Mouse (Mus musculus) embryonic facial prominence, embryonic 13.5 days (tissue): ENCODE results near the gene Ucp3. TPM values are rescaled to one million over a fixed set of nuclear protein-coding genes. Genes with fewer than 3 reads are reported as not detected.
"Not testable (repeated sequence)": the region's sequence is repeated elsewhere in the genome, so short reads cannot be mapped to it uniquely, and the experiment has no call there.

Source experiments
- ATAC-seq: fragments of 200-750 bp; cut with Nextera tagmentation; 2 replicates; pipeline ENCODE4 v1.8.0; 2017; ENCODE audit warnings: low read depth; ENCODE audit not compliant: insufficient number of reproducible peaks, insufficient read depth, low FRiP score, low TSS enrichment
- H3K27ac ChIP-seq: fragments of 300-500 bp; sonication (generic); 2 replicates; pipeline ENCODE4 v1.5.1; 2015; ENCODE audit warnings: moderate library complexity, mild to moderate bottlenecking, inconsistent platforms
- H3K27me3 ChIP-seq: fragments of 300-500 bp; sonication (generic); 2 replicates; pipeline ENCODE4 v1.6.1; 2015; ENCODE audit warnings: mild to moderate bottlenecking, inconsistent platforms
- H3K36me3 ChIP-seq: fragments of 300-500 bp; sonication (generic); 2 replicates; pipeline ENCODE4 v1.6.1; 2015; ENCODE audit warnings: mild to moderate bottlenecking, inconsistent platforms
- H3K4me1 ChIP-seq: fragments of 300-500 bp; sonication (generic); 2 replicates; pipeline ENCODE4 v1.6.1; 2015; ENCODE audit warnings: inconsistent platforms
- H3K4me2 ChIP-seq: fragments of 300-500 bp; sonication (generic); 2 replicates; pipeline ENCODE4 v1.6.1; 2015; ENCODE audit warnings: moderate library complexity, mild to moderate bottlenecking, inconsistent platforms
- H3K4me3 ChIP-seq: fragments of 300-500 bp; sonication (generic); 2 replicates; pipeline ENCODE4 v1.5.1; 2015; ENCODE audit warnings: mild to moderate bottlenecking, inconsistent platforms
- H3K9ac ChIP-seq: fragments of 300-500 bp; sonication (generic); 2 replicates; pipeline ENCODE4 v1.6.1; 2015; ENCODE audit warnings: mild to moderate bottlenecking, inconsistent platforms
- H3K9me3 ChIP-seq: fragments of 300-500 bp; sonication (generic); 2 replicates; pipeline ENCODE4 v1.6.1; 2016; ENCODE audit warnings: inconsistent platforms
- WGBS: fragments of 180-500 bp; shearing (Covaris S2); methylation state at CpG from one replicate; pipeline ENCODE4 v1.1.7; 2015; ENCODE audit warnings: mixed read lengths; 5-methylcytosine and 5-hydroxymethylcytosine counted together
- polyA plus RNA-seq: library from polyadenylated mRNA; unstranded; fragments of >200 nt; fragmentation: Nextera tagmentation; extraction: Ambion mirVana; gene quantifications from 2 replicates; pipeline ENCODE4 v1.2.1, GENCODE M21; 2015

Ucp3 gene
- polyA plus RNA-seq, 1 experiment from 2014 or later, result not detected

GRCm38 (mm10) chr7:100473846-100474454, 1.2 kb downstream of the Ucp3 start:
- ATAC-seq, result no peak
- Histone ChIP-seq H3K4me1 (no peaks in the 10 kb centered on the region), H3K36me3 (peaks cover 14% of the 10 kb centered on the region), H3K27me3 (no peaks in the 10 kb centered on the region), H3K9me3 (no peaks in the 10 kb centered on the region), H3K4me3 (no peak overlapping the region), H3K27ac (no peak overlapping the region), H3K9ac (no peak overlapping the region), H3K4me2 (no peak overlapping the region)
- WGBS, result 77% methylated on average over 9 of the region's 9 CpGs

- Histone ChIP-seq H3K4me2 (no peak overlapping the region), H3K36me3 (peaks cover 7% of the 10 kb centered on the region; the same call in 1 of the 2 replicates), H3K9me3 (no peaks in the 10 kb centered on the region), H3K4me3 (no peak overlapping the region), H3K9ac (no peak overlapping the region), H3K4me1 (0 out of 2 replicates have a peak, but pooled peaks cover 2% of the 10 kb centered on the region), H3K27me3 (no peaks in the 10 kb centered on the region), H3K27ac (no peak overlapping the region)
- WGBS, result 40% methylated on average over 1 of the region's 1 CpGs
- ATAC-seq, result no peak
Observed at GRCm38 (mm10) chr7:100474680-100475079, 1.9 kb downstream of the Ucp3 start.

- Histone ChIP-seq H3K27me3 (no peaks in the 10 kb centered on the region), H3K9me3 (no peaks in the 10 kb centered on the region), H3K4me2 (no peak overlapping the region), H3K4me3 (no peak overlapping the region), H3K9ac (no peak overlapping the region), H3K36me3 (no peaks in the 10 kb centered on the region), H3K4me1 (0 out of 2 replicates have a peak, but pooled peaks cover 5% of the 10 kb centered on the region), H3K27ac (no peak overlapping the region)
- no peak for ATAC-seq
- WGBS, result 78% methylated on average over 20 of the region's 20 CpGs
Observed at GRCm38 (mm10) chr7:100479100-100479822, 6.5 kb downstream of the Ucp3 start.

- no peak for ATAC-seq
- H3K27ac ChIP-seq, result no peak overlapping the region
- 0 out of 2 replicates have a peak, but pooled peaks cover 5% of the 10 kb centered on the region for H3K4me1 ChIP-seq
- H3K9me3 ChIP-seq, result no peaks in the 10 kb centered on the region
- no peaks in the 10 kb centered on the region for H3K27me3 ChIP-seq
- no peak overlapping the region for H3K9ac ChIP-seq
- no peak overlapping the region for H3K4me3 ChIP-seq
- 65% methylated on average over 15 of the region's 15 CpGs for WGBS
- no peaks in the 10 kb centered on the region for H3K36me3 ChIP-seq
- H3K4me2 ChIP-seq, result no peak overlapping the region
Observed at GRCm38 (mm10) chr7:100479823-100480164, 7.0 kb downstream of the Ucp3 start.

GRCm38 (mm10) chr7:100480175-100480574, 7.4 kb downstream of the Ucp3 start:
- Histone ChIP-seq H3K27ac (no peak overlapping the region), H3K4me3 (no peak overlapping the region), H3K36me3 (no peaks in the 10 kb centered on the region), H3K9me3 (no peaks in the 10 kb centered on the region), H3K9ac (no peak overlapping the region), H3K4me1 (0 out of 2 replicates have a peak, but pooled peaks cover 5% of the 10 kb centered on the region), H3K27me3 (no peaks in the 10 kb centered on the region), H3K4me2 (no peak overlapping the region)
- 82% methylated on average over 17 of the region's 17 CpGs for WGBS
- ATAC-seq, result no peak

GRCm38 (mm10) chr7:100482046-100482445, 9.3 kb downstream of the Ucp3 start:
- H3K4me2 ChIP-seq, H3K4me3 ChIP-seq, H3K27me3 ChIP-seq, H3K27ac ChIP-seq, H3K9me3 ChIP-seq, H3K4me1 ChIP-seq, H3K9ac ChIP-seq, ATAC-seq, H3K36me3 ChIP-seq: not testable (repeated sequence)
- WGBS, result 69% methylated on average over 2 of the region's 2 CpGs

GRCm38 (mm10) chr7:100484493-100484892, 11.7 kb downstream of the Ucp3 start:
- no peaks in the 10 kb centered on the region for H3K36me3 ChIP-seq
- 86% methylated on average over 5 of the region's 5 CpGs for WGBS
- peaks cover 11% of the 10 kb centered on the region for H3K4me1 ChIP-seq
- H3K9me3 ChIP-seq, result no peaks in the 10 kb centered on the region
- no peak overlapping the region for H3K4me2 ChIP-seq
- ATAC-seq, result no peak
- H3K4me3 ChIP-seq, result no peak overlapping the region
- no peak overlapping the region for H3K9ac ChIP-seq
- H3K27me3 ChIP-seq, result no peaks in the 10 kb centered on the region
- no peak overlapping the region for H3K27ac ChIP-seq

GRCm38 (mm10) chr7:100487301-100487700, 14.5 kb downstream of the Ucp3 start:
- Histone ChIP-seq H3K4me1 (peaks cover 6% of the 10 kb centered on the region), H3K9ac (no peak overlapping the region), H3K4me2 (no peak overlapping the region), H3K9me3 (no peaks in the 10 kb centered on the region), H3K36me3 (no peaks in the 10 kb centered on the region), H3K27ac (no peak overlapping the region), H3K4me3 (no peak overlapping the region), H3K27me3 (no peaks in the 10 kb centered on the region)
- ATAC-seq, result no peak
- WGBS, result 65% methylated on average over 2 of the region's 2 CpGs

- no peak overlapping the region for H3K4me2 ChIP-seq
- H3K27me3 ChIP-seq, result no peaks in the 10 kb centered on the region
- no peak overlapping the region for H3K9ac ChIP-seq
- H3K4me1 ChIP-seq, result peaks cover 14% of the 10 kb centered on the region
- H3K27ac ChIP-seq, result no peak overlapping the region
- no peak for ATAC-seq
- no peaks in the 10 kb centered on the region for H3K36me3 ChIP-seq
- no peaks in the 10 kb centered on the region for H3K9me3 ChIP-seq
- H3K4me3 ChIP-seq, result no peak overlapping the region
- WGBS, result 28% methylated on average over 10 of the region's 10 CpGs
Observed at GRCm38 (mm10) chr7:100488474-100489048, 15.8 kb downstream of the Ucp3 start.

- 2% methylated on average over 35 of the region's 36 CpGs for WGBS
- Histone ChIP-seq H3K9ac (peak overlapping the region; percentile 67), H3K27ac (peak overlapping the region; percentile 67; the same call in 1 of the 2 replicates), H3K9me3 (no peaks in the 10 kb centered on the region), H3K4me1 (peaks cover 50% of the 10 kb centered on the region), H3K36me3 (peaks cover 12% of the 10 kb centered on the region), H3K27me3 (no peaks in the 10 kb centered on the region), H3K4me3 (peak overlapping the region; percentile 51), H3K4me2 (peak overlapping the region; percentile 94)
- peak; percentile 8; the same call in 1 of the 2 replicates for ATAC-seq
Observed at GRCm38 (mm10) chr7:100492391-100493116, 19.8 kb downstream of the Ucp3 start.

GRCm38 (mm10) chr7:100493117-100493483, 20.3 kb downstream of the Ucp3 start, which contains the start of gene Ucp2:
Gene Ucp2, plus strand, starts transcription at chr7:100493337.
- H3K4me2 ChIP-seq, result peak within 1 kb of the TSS; percentile 94
- no peaks in the 10 kb centered on the region for H3K9me3 ChIP-seq
- peak within 1 kb of the TSS; percentile 67 for H3K27ac ChIP-seq
- peaks cover 17% of the 10 kb centered on the region for H3K36me3 ChIP-seq
- ATAC-seq, result peak; percentile 32; the same call in 1 of the 2 replicates
- H3K9ac ChIP-seq, result peak within 1 kb of the TSS; percentile 67
- peak within 1 kb of the TSS; percentile 51 for H3K4me3 ChIP-seq
- 1% methylated on average over 27 of the region's 27 CpGs for WGBS
- peaks cover 50% of the 10 kb centered on the region for H3K4me1 ChIP-seq
- H3K27me3 ChIP-seq, result no peaks in the 10 kb centered on the region
